Mouse (Mus musculus): ENCODE results near the gene Anxa11. TPM values are rescaled to one million over a fixed set of nuclear protein-coding genes. Genes with fewer than 3 reads are reported as not detected.
"Not testable (repeated sequence)": the region's sequence is repeated elsewhere in the genome, so short reads cannot be mapped to it uniquely, and the experiment has no call there.

Anxa11 gene
- 51.1 and 59.2 TPM in 2 replicates for total RNA-seq (2021)
- long read RNA-seq, experiment 1, transcript Anxa11-201 (15 exons, 2,394 nt): major isoform, 93 of 105 reads
- long read RNA-seq, experiment 1, partial matches to known transcripts: 6 of 105 reads
- long read RNA-seq, experiment 1, other reads (novel, unspliced or antisense): 5 of 105 reads
- long read RNA-seq, experiment 2, transcript Anxa11-201 (15 exons, 2,394 nt): major isoform, 31 of 36 reads
- long read RNA-seq, experiment 2, partial matches to known transcripts: 4 of 36 reads
- long read RNA-seq, experiment 2, other reads (novel, unspliced or antisense): 1 of 36 reads

- DNase-seq: peak; percentile 93
Observed at GRCm38 (mm10) chr14:25841991-25842687, at the start of gene Anxa11. TSS of gene Anxa11 (plus strand) at chr14:25842156.

GRCm38 (mm10) chr14:25794331-25794730 is 47.6 kb upstream of the Anxa11 start:
- DNase-seq: no peak

GRCm38 (mm10) chr14:25795067-25795466 is 46.9 kb upstream of the Anxa11 start:
- no peak for DNase-seq

GRCm38 (mm10) chr14:25795561-25796174 is 46.3 kb upstream of the Anxa11 start:
- peak; percentile 68 for DNase-seq

GRCm38 (mm10) chr14:25796619-25797018 is 45.3 kb upstream of the Anxa11 start:
- no peak for DNase-seq

GRCm38 (mm10) chr14:25800166-25800960 is 41.6 kb upstream of the Anxa11 start:
- peak; percentile 90 for DNase-seq

- DNase-seq: no peak
Observed at GRCm38 (mm10) chr14:25802511-25802910, 39.4 kb upstream of the Anxa11 start.

- DNase-seq: no peak
Observed at GRCm38 (mm10) chr14:25803246-25803809, 38.6 kb upstream of the Anxa11 start.

GRCm38 (mm10) chr14:25805871-25806270 is 36.1 kb upstream of the Anxa11 start:
- DNase-seq: peak; percentile 69

GRCm38 (mm10) chr14:25806561-25806960 is 35.4 kb upstream of the Anxa11 start:
- no peak for DNase-seq

GRCm38 (mm10) chr14:25811026-25811425 is 30.9 kb upstream of the Anxa11 start:
- DNase-seq: not testable (repeated sequence)

GRCm38 (mm10) chr14:25814140-25814539 is 27.8 kb upstream of the Anxa11 start:
- DNase-seq: no peak

- peak; percentile 81 for DNase-seq
Observed at GRCm38 (mm10) chr14:25816416-25816815, 25.5 kb upstream of the Anxa11 start.

GRCm38 (mm10) chr14:25822584-25822983 is 19.4 kb upstream of the Anxa11 start:
- no peak for DNase-seq

GRCm38 (mm10) chr14:25824995-25825394 is 17.0 kb upstream of the Anxa11 start:
- DNase-seq: no peak

GRCm38 (mm10) chr14:25825880-25826626 is 15.9 kb upstream of the Anxa11 start:
- DNase-seq: no peak

- DNase-seq: no peak
Observed at GRCm38 (mm10) chr14:25826866-25827265, 15.1 kb upstream of the Anxa11 start.

- DNase-seq: no peak
Observed at GRCm38 (mm10) chr14:25831332-25831731, 10.6 kb upstream of the Anxa11 start.

- DNase-seq: peak; percentile 73
Observed at GRCm38 (mm10) chr14:25832301-25832700, 9.7 kb upstream of the Anxa11 start.

- DNase-seq: no peak
Observed at GRCm38 (mm10) chr14:25838411-25838810, 3.5 kb upstream of the Anxa11 start.

GRCm38 (mm10) chr14:25839791-25840190 is 2.2 kb upstream of the Anxa11 start:
- DNase-seq: peak; percentile 50

Measured in adrenal gland, postnatal 14 days (tissue).